Mouse (Mus musculus): ENCODE results near the gene Eef1akmt4.
A peak's percentile ranks its signal among the peaks of the same experiment; 100 is the strongest.
"Not testable (repeated sequence)": the region's sequence is repeated elsewhere in the genome, so short reads cannot be mapped to it uniquely, and the experiment has no call there.

Gene Eef1akmt4

DNA sequence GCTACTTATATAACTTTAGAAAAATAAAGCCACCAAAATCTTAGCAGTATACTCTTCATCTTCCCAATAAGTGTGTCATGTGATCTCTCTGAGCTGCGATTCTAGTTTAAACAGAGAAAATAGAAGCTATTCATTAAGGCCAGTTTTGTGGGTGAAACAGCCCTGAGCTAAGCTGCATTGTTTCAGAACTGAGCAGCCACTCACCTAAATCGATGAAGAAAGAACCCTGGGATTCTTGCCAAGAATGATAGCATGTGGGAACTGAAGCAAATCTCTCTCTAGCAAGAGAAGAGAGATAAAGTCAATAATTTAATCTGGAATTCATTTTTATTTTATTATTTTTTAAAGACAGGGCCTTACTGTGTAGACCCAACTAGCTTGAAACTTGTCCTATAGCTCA, 11.8 kb downstream of the Eef1akmt4 start:
- no peak for DNase-seq (ENCODE audit: low spot score in 2 of 2)

DNA sequence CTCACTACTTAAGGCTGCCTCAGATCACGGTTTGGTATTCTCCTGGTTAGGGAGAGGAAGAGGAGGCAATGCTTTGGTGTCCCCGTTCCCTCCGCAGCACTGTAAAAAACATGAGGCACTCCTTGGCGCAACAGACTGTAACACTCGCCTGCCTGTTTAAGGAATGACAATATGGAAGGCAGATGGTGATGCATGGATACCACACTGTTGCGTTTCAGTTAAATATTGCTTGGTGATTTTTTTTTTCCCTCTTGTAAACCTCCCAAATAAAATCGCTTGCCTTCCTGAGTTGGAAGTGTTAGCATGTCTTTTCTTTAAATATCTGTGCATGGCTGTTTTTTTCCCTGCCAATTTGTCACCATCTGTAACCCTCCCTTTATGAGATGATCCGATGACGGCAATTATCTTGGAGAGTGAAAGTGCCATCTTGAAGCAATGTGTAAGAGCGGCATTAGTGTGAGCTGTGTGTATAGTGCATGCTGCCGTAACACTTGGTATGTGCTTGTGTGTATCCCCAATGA, 17.5 kb downstream of the Eef1akmt4 start:
- peak; percentile 50 to 71 for DNase-seq (ENCODE audit: low spot score in 2 of 2)

DNA sequence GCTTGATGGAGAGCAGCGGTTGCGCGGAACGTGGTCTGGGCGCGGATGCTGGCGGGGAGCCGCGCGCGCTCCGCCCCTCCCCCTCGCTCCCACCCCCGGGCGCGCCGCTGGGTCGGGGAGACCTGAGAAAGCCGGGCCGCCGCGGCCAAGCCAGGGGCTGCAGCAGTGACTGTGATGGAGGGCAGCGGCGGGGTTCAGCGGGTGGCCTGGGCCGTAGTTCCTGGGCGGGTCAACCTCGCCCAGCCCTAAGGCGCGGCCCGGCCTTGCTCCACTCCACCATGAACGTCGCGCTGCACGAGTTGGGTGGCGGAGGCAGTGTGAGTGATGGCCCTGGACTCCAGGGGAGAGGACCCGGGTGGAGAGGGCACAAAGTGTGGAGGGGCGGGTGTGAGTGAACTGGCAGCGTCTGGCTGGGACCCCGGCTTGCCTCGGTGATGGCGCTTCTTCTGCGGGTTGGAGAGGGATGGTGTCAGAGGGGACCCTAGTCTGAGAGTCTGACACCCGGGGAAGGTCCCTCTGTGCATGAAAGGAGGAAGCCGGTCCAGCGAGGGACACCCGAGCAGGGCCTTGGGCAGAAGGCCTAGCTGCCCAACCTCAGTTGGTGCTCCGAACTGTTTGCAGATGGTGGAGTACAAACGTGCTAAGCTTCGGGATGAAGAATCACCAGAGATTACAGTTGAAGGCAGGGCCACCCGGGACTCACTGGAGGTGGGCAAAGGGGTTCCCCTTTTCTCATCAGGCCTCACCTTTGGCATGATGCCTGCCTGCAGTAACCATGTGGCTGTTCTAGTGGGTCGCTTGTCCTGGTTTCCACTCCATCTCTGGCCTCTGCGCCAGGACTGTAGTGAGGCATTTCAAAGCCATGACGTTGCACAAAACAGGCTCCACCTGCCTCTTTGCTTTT, 18.6 kb downstream of the Eef1akmt4 start, which contains the start of gene Ece2:
Gene Ece2 (plus strand): TSS at position 98 of the 904 bp plus-strand sequence.
- DNase-seq (ENCODE audit: low spot score in 2 of 2): peak in 1 of 2 experiments; percentile 13

DNA sequence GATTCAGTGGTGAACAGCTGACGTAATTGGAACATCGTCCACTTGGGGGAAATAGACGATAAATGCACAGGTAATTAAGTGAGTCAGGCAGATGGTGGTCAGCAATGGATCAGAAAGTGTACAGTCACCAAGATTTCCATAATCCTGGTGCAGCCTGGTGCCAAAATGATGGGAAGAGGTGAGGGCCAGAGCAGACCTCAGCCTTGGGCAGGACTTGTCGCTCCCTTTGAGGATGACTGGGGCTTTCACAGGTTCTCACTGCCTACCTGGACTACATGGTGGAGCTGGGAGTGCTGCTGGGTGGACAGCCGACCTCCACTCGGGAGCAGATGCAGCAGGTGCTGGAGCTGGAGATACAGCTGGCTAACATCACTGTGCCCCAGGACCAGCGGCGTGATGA, 26.0 kb downstream of the Eef1akmt4 start:
- DNase-seq (ENCODE audit: low spot score in 2 of 2): no peak

DNA sequence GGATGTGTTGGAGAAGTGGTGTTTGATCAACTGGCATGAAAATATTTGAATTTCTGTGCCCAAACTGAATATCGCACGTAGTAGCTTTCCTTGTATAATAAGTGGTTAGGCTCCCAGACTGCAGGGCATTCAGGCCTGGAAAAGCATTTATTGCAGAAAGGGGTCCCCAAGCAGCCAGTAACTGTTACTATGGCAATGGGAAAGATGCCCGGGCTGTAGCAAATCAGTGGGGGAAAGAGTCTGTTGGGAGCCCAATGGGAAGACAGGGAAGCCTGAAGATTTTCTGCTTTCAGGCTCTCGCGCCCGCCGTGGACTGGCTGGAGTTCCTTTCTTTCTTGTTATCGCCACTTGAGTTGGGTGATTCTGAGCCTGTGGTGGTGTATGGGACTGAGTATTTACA, 27.0 kb downstream of the Eef1akmt4 start:
- peak; percentile 19 to 35 for DNase-seq (ENCODE audit: low spot score in 2 of 2)

DNA sequence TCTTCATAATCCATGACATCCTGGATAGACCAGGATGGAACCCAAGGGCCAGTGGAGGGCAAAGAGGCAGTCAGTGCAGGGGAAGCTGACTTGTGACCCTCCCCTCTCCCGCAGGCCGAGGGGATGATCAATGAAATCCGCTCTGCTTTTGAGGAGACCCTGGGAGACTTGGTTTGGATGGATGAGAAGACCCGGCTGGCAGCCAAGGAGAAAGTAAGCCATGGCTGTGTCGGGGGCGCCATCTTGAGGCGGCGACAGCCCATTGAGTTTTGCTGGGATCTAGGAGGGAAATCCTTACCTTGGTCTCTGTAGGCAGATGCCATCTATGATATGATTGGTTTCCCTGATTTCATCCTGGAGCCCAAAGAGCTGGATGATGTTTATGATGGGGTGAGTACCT, 30.8 kb downstream of the Eef1akmt4 start:
- DNase-seq (ENCODE audit: low spot score in 2 of 2): peak; percentile 79 to 83

DNA sequence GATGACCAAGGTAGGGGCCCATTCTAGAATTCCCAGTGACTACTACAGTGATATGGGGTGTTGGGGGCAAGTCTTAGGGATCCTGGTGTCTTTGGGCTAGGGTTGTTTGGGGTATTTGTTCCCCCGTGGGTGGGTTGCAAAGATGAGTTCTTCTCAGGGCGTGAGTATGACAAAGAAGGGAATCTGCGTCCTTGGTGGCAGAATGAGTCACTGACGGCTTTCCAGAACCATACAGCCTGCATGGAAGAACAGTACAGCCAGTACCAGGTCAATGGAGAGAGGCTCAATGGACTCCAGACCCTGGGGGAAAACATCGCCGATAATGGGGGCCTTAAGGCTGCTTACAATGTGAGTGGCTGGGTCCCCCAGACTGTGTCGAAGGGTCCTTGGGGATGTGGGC, 32.5 kb downstream of the Eef1akmt4 start:
- no peak for DNase-seq (ENCODE audit: low spot score in 2 of 2)

DNA sequence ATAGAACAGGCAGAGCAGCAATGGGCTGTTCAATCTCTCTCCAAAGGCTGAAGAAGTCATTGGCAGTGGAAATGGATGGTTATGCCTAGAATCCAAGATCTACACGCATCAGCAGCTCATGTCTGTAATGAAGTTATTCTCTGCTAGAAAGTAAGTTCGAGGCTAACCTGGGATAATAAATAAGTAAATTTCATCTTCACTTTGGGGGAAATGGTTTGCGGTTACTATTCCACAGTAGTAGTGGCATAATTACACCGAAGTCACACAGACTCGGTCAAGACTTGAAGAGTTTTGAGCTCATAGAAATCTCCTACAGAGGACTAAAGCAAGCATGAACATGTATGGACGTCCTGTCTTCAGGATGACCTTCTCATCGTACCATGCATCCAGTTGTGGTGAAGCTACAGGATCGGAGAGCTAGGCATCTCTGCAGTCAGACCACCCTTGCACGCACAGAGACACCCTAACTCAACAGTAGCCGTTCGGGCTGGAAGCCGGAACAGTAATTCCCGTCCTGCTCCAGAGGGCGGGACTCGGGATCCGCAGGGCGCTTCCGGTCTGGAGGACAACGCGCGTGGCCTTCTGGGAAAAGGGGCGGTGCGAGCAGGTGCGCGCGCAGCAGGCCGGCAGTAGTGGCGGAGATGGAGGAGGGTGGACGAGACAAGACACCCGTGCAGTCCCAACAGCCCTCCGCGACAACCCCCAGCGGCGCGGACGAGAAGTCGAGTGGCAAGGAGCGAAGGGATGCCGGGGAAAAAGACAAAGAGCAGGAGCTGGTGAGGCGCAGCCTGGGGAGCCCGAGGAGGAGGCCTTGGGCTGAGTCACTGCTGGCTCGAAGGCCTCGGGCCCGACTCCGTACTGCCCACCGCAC, 39.9 kb downstream of the Eef1akmt4 start, which contains the start of gene Psmd2:
Gene Psmd2 (plus strand): TSS at position 577 of the 871 bp plus-strand sequence.
- DNase-seq (ENCODE audit: low spot score in 2 of 2): peak; percentile 97

DNA sequence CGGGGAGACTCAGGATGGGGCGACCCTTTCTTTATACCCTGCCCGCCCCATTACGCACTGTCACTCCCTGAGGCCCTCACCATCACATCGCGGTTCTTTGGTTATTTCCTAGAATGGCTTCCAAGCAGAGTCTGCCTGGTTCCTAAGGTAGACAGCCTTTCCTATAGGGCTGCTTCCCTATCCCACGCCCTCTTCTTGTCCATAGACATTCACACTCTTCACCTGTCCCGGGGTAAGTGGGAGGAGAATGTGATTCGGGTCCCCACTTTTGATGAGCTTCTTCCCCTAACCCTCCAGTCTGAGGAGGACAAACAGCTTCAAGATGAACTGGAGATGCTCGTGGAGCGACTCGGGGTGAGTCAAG, 40.5 kb downstream of the Eef1akmt4 start:
- DNase-seq (ENCODE audit: low spot score in 2 of 2): no peak

DNA sequence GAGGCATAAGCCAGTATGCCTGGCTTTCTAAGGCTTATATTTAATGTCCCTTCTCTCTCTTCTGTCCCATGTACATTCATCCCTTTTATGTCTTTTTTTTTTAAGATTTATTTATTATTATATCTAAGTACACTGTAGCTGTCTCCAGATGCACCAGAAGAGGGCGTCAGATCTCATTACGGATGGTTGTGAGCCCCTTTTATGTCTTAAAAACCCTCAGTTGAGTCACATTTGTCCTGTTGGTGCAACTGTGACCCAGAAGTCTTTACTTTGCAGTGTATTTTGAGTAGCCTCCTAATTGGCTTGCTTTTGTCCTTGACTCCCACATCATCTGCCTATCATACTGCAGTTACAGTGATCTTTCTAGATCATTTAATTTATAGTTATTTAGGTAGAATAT, 41.9 kb downstream of the Eef1akmt4 start:
- DNase-seq (ENCODE audit: low spot score in 2 of 2): no peak

DNA sequence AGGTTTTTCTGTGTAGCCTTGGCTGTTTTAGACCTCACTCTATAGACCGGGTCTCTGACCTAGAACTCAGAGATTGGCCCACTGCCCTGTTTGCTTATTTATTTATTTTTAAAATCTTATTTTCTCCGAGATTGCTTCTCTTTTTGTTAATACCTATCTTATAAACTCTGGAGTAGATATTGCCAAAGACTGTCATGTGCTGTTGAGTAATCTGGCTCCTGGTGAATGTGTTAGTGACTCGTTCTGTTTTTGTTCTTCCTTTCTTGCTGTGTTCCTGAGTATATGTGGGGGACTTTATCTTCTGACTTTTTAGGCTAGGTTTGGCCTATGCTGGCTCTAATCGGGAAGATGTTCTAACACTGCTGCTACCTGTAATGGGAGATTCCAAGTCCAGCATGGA, 46.3 kb downstream of the Eef1akmt4 start:
- DNase-seq (ENCODE audit: low spot score in 2 of 2): no peak

DNA sequence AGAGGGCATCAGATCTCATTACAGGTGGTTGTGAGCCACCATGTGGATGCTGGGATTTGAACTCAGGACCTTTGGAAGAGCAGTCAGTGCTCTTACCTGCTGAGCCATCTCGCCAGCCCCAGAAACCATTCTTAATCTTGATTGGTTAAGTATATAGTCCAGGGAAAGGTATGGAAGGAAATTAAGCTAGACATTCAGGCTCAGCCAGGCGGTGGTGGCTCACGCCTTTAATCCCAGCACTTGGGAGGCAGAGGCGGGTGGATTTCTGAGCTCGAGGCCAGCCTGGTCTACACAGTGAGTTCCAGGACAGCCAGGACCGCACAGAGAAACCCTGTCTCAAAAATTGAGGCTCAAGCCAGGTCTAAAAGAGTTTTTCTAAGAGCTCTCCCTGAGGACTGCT, 56.6 kb downstream of the Eef1akmt4 start, which contains the start of gene Eif4g1:
Gene Eif4g1 (plus strand): TSS at position 301 of the 400 bp plus-strand sequence.
- DNase-seq (ENCODE audit: low spot score in 2 of 2): not testable (repeated sequence)

All from frontal cortex, postnatal 36 days (tissue).